Mouse (Mus musculus): Measurements from ENCODE around the gene Sesn2.

DNA sequence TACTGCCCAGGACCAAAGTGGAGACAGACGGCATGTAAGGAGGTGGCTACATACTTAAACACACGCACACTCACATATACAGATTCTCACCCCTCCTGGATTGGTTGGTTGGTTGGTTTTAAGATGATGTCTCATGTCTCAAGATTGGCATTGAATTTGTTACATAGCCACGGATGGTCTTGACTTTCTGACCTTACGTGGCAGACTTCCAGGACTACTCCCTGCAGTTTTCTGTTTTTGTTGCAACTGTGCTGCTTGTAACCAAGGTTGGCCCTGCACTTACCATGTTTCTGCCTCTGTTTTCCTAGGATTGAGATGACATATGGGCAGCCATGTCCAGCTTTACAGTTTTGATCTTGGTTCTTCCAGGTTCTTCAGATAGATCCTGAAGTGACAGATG, 31.1 kb upstream of the Sesn2 start:
- TF ChIP-seq POLR2A (IDR thresholded peaks at IDR 0.05; ENCODE audit: low read depth, low read length) (no peak), CTCF (IDR thresholded peaks at IDR 0.05; ENCODE audit: borderline replicate concordance, insufficient read depth, low read length) (no peak)

Data from embryonic fibroblast, embryonic 13.5 days (primary cell).